Mouse (Mus musculus) heart, embryonic 14.5 days (tissue): ENCODE measurements around the gene Milr1. TPM values are rescaled to one million over a fixed set of nuclear protein-coding genes. Genes with fewer than 3 reads are reported as not detected.

Experiments used
- ATAC-seq: fragments of 200-750 bp; cut with Nextera tagmentation; 2 replicates; pipeline ENCODE4 v1.8.0; 2017; ENCODE audit warnings: low read depth, moderate TSS enrichment; ENCODE audit not compliant: insufficient number of reproducible peaks, insufficient read depth, low FRiP score
- H3K27ac ChIP-seq, 2 experiments: fragments of 200-500 bp in 1 of 2; fragments of 300-500 bp in 1 of 2; sonication (generic) in 1 of 2; replicated peaks in 1 of 2; 2 replicates each; pipeline ENCODE4 v1.5.1; 2012 to 2014; ENCODE audit warnings: low read depth in 2 of 2, low read length in 2 of 2, control low read depth in 1 of 2, mild to moderate bottlenecking in 1 of 2, mixed read lengths in 1 of 2; ENCODE audit not compliant: control insufficient read depth in 1 of 2, insufficient read depth in 1 of 2
- H3K27me3 ChIP-seq: fragments of 300-500 bp; sonication (generic); 2 replicates; pipeline ENCODE4 v1.6.1; 2014; ENCODE audit warnings: mild to moderate bottlenecking, low read length, control low read depth; ENCODE audit not compliant: control insufficient read depth, insufficient read depth
- H3K36me3 ChIP-seq: fragments of 300-500 bp; sonication (generic); 2 replicates; pipeline ENCODE4 v1.6.1; 2014; ENCODE audit warnings: mild to moderate bottlenecking, control low read depth, low read length, mixed read lengths; ENCODE audit not compliant: control insufficient read depth, insufficient read depth
- H3K4me1 ChIP-seq, 2 experiments: fragments of 200-500 bp in 1 of 2; fragments of 300-500 bp in 1 of 2; sonication (generic) in 1 of 2; 2 replicates each; pipeline ENCODE4 v1.6.1; 2012 to 2014; ENCODE audit warnings: low read length in 2 of 2, control low read depth in 1 of 2, mixed read lengths in 1 of 2; ENCODE audit not compliant: control insufficient read depth in 2 of 2, insufficient read depth in 2 of 2
- H3K4me2 ChIP-seq: fragments of 300-500 bp; sonication (generic); 2 replicates; pipeline ENCODE4 v1.6.1; 2014; ENCODE audit warnings: mild to moderate bottlenecking, low read length
- H3K4me3 ChIP-seq, 2 experiments: fragments of 200-500 bp in 1 of 2; fragments of 300-500 bp in 1 of 2; sonication (generic) in 1 of 2; 2 replicates each; pipeline ENCODE4 v1.5.1; 2012 to 2014; ENCODE audit warnings: low read length in 2 of 2, mild to moderate bottlenecking in 2 of 2, control low read depth in 1 of 2, low read depth in 1 of 2, moderate library complexity in 1 of 2; ENCODE audit not compliant: control insufficient read depth in 1 of 2, insufficient read depth in 1 of 2
- H3K9ac ChIP-seq: fragments of 300-500 bp; sonication (generic); 2 replicates; pipeline ENCODE4 v1.6.1; 2014; ENCODE audit warnings: mild to moderate bottlenecking, low read length
- H3K9me3 ChIP-seq: fragments of 300-500 bp; sonication (generic); 2 replicates; pipeline ENCODE4 v1.6.1; 2016; ENCODE audit warnings: low read length, control low read depth; ENCODE audit not compliant: control insufficient read depth
- WGBS: fragments of 180-500 bp; shearing (Covaris S2); extraction: QIAGEN DNeasy Blood & Tissue Kit; methylation state at CpG from one replicate; pipeline ENCODE4 v1.1.7; 2014; 5-methylcytosine and 5-hydroxymethylcytosine counted together
- polyA plus RNA-seq: library from polyadenylated mRNA; unstranded; fragments of >200 nt; fragmentation: Nextera tagmentation; extraction: Ambion mirVana; gene quantifications from 2 replicates; pipeline ENCODE4 v1.2.1, GENCODE M21; 2014

The Milr1 gene
- polyA plus RNA-seq, 1 experiment from 2014 or later, result 1.6 TPM

GRCm38 (mm10) chr11:106762139-106762799 is 11.2 kb downstream of the Milr1 start:
- ATAC-seq, result peak; percentile 68
- Histone ChIP-seq H3K4me3 (no peak overlapping the region), H3K9me3 (no peaks in the 10 kb centered on the region), H3K27ac (peak overlapping the region; percentile 92 to 93), H3K4me2 (0 out of 2 replicates have a peak overlapping the region, but pooled peaks have one; percentile 16), H3K4me1 (peaks cover 26 to 39% of the 10 kb centered on the region in 2 experiments), H3K9ac (peak overlapping the region; percentile 46), H3K27me3 (no peaks in the 10 kb centered on the region), H3K36me3 (peaks cover 23% of the 10 kb centered on the region)
- WGBS, result 6% methylated on average over 5 of the region's 5 CpGs

GRCm38 (mm10) chr11:106762800-106763185 is 11.8 kb downstream of the Milr1 start:
- no peak for ATAC-seq
- Histone ChIP-seq H3K27me3 (no peaks in the 10 kb centered on the region), H3K4me2 (0 out of 2 replicates have a peak overlapping the region, but pooled peaks have one; percentile 16), H3K4me1 (peaks cover 22 to 35% of the 10 kb centered on the region in 2 experiments), H3K4me3 (no peak overlapping the region), H3K9ac (peak overlapping the region; percentile 46), H3K27ac (peak overlapping the region; percentile 92 to 93), H3K36me3 (peaks cover 28% of the 10 kb centered on the region), H3K9me3 (peaks cover 4% of the 10 kb centered on the region; the same call in 1 of the 2 replicates)
- whole genome bisulfite sequencing, result 56% methylated on average over 9 of the region's 9 CpGs

- H3K4me3 ChIP-seq, result no peak overlapping the region
- H3K36me3 ChIP-seq, result peaks cover 62% of the 10 kb centered on the region
- no peaks in the 10 kb centered on the region for H3K27me3 ChIP-seq
- H3K27ac ChIP-seq, result no peak overlapping the region
- H3K4me2 ChIP-seq, result no peak overlapping the region
- H3K9me3 ChIP-seq, result peaks cover 6% of the 10 kb centered on the region; the same call in 1 of the 2 replicates
- ATAC-seq, result no peak
- peaks cover 15 to 27% of the 10 kb centered on the region in 2 experiments for H3K4me1 ChIP-seq
- 88% methylated on average over 4 of the region's 4 CpGs for WGBS
- H3K9ac ChIP-seq, result no peak overlapping the region
Measured at GRCm38 (mm10) chr11:106766611-106767162, 15.7 kb downstream of the Milr1 start.

- WGBS, result 91% methylated on average over 4 of the region's 4 CpGs
- Histone ChIP-seq H3K4me1 (peaks cover 10 to 19% of the 10 kb centered on the region in 2 experiments), H3K27ac (no peak overlapping the region), H3K4me3 (no peak overlapping the region), H3K27me3 (no peaks in the 10 kb centered on the region), H3K36me3 (peaks cover 70% of the 10 kb centered on the region), H3K9me3 (peaks cover 6% of the 10 kb centered on the region; the same call in 1 of the 2 replicates), H3K9ac (no peak overlapping the region), H3K4me2 (no peak overlapping the region)
- no peak for ATAC-seq
Measured at GRCm38 (mm10) chr11:106767516-106767915, 16.5 kb downstream of the Milr1 start.

- 93% methylated on average over 9 of the region's 9 CpGs for WGBS
- no peak for ATAC-seq
- H3K4me1 ChIP-seq, result no peaks in the 10 kb centered on the region
- no peaks in the 10 kb centered on the region for H3K27me3 ChIP-seq
- H3K4me3 ChIP-seq, result no peak overlapping the region
- H3K36me3 ChIP-seq, result peaks cover 93% of the 10 kb centered on the region
- H3K9me3 ChIP-seq, result peaks cover 6% of the 10 kb centered on the region; the same call in 1 of the 2 replicates
- no peak overlapping the region for H3K9ac ChIP-seq
- H3K27ac ChIP-seq, result no peak overlapping the region
- H3K4me2 ChIP-seq, result no peak overlapping the region
Measured at GRCm38 (mm10) chr11:106770195-106770974, 19.4 kb downstream of the Milr1 start.

GRCm38 (mm10) chr11:106773061-106773460 is 22.0 kb downstream of the Milr1 start:
- ATAC-seq, result no peak

GRCm38 (mm10) chr11:106776960-106777359 is 25.9 kb downstream of the Milr1 start:
- H3K27ac ChIP-seq, result no peak overlapping the region
- H3K9me3 ChIP-seq, result no peaks in the 10 kb centered on the region
- H3K4me2 ChIP-seq, result no peak overlapping the region
- peaks cover 75% of the 10 kb centered on the region for H3K36me3 ChIP-seq
- 93% methylated on average over 4 of the region's 4 CpGs for WGBS
- H3K9ac ChIP-seq, result no peak overlapping the region
- peaks cover 0 to 13% of the 10 kb centered on the region in 2 experiments; a peak in 1 of 4 replicates for H3K4me1 ChIP-seq
- H3K27me3 ChIP-seq, result no peaks in the 10 kb centered on the region
- H3K4me3 ChIP-seq, result no peak overlapping the region
- ATAC-seq, result no peak

More at GRCm38 (mm10) chr11:106773061-106773460, 22.0 kb downstream of the Milr1 start:
- Histone ChIP-seq H3K9ac (no peak overlapping the region), H3K36me3 (peaks cover 85% of the 10 kb centered on the region), H3K4me2 (no peak overlapping the region), H3K4me3 (no peak overlapping the region), H3K27ac (no peak overlapping the region), H3K4me1 (peaks cover 0 to 7% of the 10 kb centered on the region in 2 experiments; a peak in 1 of 4 replicates), H3K9me3 (no peaks in the 10 kb centered on the region), H3K27me3 (no peaks in the 10 kb centered on the region)
- 93% methylated on average over 9 of the region's 9 CpGs for WGBS
